Mouse (Mus musculus) mouse trophoblast stem cell (cell line): ENCODE data around the gene Il1rap.

ENCODE experiments used
- in situ Hi-C, 2 experiments: fragments of 300-500 bp; cut with MseI, MboI; formaldehyde crosslinking; loops; 2 replicates in 1 of 2; 3 replicates in 1 of 2; pipeline ENCODE4 v1.15.1; 2025

The Il1rap gene

GRCm38 (mm10) chr16:26728139-26728538, 146.6 kb downstream of the Il1rap start:
- in situ Hi-C loops, result no loop called here

DNA sequence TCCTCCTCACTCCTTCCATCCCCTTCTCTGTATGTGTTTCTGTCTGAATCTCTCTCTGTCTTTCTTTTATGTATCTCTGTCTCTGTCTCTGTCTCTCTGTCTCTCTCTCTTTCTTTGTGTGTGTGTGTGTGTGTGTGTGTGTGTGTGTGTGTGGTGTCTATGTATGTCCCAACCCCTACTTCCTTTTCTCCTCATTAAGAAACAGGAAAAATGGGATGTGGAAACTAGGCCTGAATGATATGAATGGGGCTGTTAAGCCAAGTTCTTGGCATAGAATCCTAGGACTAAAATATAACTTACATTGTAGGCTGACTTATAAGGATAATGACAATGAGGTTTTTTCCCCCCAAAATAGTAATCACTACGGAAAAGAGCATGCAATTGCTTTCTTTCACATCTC, 149.4 kb downstream of the Il1rap start:
- in situ Hi-C loops, result no loop called here

GRCm38 (mm10) chr16:26732566-26732965, 151.1 kb downstream of the Il1rap start:
- in situ Hi-C loops, result no loop called here

DNA sequence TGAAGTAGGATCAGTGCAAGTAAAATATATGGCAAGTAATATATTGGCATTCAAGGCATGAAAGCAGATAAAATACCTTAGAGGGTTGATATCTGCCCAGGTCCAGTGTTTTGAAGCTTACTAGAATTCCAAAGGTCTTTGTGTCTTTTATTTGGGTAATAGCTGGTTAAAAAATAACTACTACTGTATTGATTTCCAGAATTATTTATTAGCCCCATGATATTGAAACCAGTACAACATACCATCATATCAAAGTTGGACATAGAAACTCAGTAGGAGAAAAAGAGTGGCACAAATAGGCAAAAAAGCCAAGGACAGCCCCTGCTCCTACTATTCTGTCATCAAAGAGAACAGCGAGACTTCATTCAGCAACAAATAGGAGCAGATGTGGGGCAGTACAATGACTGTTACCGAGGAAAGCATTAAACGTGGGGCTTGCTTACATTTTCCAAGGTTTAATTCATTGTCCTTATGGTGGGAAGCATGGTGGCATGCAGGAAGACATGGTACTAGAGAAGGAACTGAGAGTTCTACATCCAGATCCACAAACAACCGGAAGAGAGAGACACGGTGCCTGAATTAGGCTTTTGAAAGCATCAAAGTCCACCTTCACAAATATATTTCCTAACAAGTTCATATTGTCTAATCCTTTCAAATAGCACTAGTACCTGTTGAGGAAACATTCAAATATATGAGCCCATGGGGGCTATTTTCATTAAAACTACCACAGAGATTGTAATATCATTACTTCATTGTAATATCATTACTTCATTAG, 174.1 kb downstream of the Il1rap start:
- in situ Hi-C loops, result no loop called here

DNA sequence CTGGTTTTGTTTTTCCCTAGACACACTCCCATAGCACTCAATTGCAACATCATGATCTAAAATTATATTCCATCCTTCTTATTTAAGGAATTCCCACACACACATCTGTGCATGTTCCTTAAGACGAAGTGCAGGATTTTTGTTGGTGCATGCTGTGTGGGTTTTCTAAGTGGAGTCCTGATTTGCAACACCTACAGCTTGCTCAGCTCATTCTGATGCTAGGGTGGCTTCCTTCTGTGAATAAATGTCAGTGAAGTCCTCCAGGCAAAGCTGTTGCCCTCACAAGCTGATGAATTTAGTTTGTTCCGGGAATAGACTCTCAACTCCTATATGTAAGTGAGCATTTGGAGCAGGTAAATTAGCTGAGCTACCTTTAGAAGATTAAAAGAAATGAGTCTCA, 194.5 kb downstream of the Il1rap start:
- in situ Hi-C loops, result no loop called here

DNA sequence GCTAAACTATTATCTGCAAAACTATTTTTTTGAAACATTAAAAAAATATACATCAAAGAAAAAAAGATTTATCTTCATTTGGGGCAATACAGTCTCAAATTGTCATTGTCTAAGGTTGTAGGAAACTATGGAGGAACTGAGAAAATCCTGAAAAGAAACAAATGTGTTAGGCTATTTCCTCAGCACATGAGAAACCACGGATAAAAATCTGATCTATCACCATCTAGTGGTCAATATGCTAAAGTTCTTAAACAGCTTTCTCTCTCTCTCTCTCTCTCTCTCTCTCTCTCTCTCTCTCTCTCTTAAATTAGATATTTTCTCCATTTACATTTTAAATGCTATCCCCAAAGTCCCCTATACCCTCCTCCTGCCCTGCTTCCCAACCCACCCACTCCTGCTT, 195.6 kb downstream of the Il1rap start:
- in situ Hi-C loops, result no loop called here
